Mouse (Mus musculus) adrenal gland, postnatal 14 days (tissue): ENCODE measurements around the gene Lrtm1. TPM values are rescaled to one million over a fixed set of nuclear protein-coding genes. Genes with fewer than 3 reads are reported as not detected.

Experiments used
- DNase-seq: peaks from one replicate; pipeline ENCODE4 v3.0.0; 2021; ENCODE audit warnings: mixed read lengths
- total RNA-seq: library from RNA; stranded (reverse); gene quantifications from 2 replicates; pipeline ENCODE4 v1.2.3, GENCODE M21; 2021

Gene Lrtm1
- total RNA-seq, 1 experiment from 2014 or later: 0.74 TPM

DNA sequence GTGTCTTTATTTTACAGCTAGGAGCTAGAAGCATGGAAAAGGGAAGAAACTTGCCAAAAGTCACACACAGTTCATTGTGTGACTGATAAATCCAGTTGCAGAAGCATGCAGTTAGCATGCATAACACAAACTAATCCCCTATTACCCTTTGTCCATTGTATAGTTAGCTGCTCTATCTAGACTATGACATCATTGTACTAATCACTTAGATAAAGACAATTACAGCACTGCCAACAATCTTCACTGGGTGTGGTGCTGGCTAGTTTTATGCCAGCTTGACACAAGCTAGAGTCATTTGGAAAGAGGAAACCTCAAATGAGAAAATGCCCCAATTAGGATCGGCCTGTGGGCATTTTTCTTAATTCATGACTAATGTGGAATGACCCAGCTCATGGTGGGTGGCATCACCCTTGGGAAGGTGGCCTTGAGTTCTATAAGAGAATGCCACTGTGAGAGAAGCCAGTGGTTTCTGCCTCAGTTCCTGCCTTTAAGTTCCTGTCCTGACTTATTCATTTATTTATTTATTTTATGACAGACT, 13.9 kb downstream of the Lrtm1 start:
- no peak for DNase-seq

DNA sequence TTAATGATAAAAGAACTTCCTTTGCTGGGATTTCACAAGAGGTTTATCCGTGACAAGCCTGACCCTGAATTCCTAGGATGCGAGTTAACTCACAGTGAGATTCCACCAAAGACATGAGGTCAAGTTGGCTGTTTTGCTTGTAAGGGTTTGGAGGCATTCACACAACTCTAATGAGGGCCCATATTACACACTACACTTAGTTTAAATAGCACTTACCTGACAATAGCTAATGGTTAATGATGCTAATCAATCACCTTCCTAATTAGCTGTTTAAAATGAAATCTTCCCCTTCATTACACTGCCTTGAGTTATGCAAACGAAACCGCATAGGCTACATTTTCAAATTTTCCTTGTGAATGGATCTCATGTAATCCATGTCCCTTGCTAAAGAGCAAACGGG, 20.2 kb downstream of the Lrtm1 start:
- DNase-seq: no peak

DNA sequence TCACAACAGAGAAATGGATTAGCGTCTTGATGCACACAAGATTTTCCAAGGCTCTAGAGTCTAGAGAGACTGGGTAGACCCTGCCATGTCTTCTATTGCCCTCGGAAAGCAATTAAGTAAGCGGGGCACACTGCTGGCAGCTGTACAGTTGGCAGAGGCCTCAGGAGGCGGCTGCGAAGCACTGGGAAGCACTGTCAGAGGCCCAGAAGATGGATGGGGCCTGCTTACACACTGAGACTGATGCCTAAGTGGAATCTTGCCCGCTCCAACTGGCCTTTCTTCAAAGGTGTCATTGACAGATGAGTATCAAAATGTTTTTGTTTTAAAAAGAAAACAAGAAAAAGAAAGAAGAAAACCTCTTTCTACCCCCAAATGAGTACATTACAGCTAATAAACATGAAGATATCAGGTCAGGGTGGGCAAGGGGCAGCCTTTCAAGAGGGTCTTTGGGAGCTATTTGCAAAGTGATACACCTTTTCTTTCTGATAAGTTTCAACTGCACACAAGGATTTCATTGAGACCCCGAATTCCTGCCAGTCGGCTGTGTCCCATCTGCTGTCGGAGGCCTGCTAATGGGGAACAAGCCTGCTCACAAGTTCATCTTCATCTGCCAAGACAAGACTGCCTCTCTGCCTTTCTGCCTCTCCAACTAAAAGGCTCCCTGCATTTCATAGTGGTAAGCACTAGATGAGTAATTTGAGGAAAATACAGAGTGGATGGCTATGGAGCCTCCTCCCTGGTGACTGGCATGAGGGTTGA, 22.8 kb downstream of the Lrtm1 start:
- peak; percentile 74 for DNase-seq

DNA sequence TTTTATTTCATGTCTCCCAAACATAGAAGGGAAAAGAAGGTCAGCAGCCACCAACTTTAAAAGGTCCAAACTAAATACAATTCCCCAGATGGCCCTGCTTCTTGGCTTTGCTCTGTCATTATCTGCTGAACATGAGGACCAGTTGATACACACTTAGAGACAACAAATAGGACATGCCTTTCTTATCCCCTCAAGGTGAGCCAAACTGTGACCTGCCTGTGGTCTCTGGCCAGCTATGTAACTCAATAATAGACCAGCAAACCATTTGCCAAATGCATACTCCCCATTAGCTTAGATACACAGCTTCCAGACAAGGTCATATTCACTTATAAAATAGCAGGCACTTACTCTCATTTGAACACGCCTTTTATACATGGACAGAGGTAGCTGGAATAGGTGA, 23.5 kb downstream of the Lrtm1 start:
- DNase-seq: no peak

DNA sequence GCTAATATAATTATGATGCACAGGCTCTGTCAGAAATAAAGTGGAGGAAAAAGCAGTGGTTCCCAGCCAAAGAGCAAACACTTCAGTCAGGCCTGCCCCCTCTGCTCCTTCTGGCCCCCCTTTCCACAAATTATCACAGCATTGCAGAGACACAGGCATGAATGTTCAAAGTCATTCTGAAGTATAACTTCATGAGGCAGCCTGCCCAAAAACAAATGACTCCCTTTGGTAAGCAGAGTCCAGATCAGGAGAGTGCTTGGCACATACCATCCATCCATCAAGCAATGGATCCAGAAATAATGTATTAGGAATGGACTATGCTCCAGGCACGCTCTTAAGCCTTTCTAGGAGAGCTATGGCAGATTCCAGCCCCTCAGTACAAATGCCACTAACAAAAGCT, 24.3 kb downstream of the Lrtm1 start:
- DNase-seq: no peak

DNA sequence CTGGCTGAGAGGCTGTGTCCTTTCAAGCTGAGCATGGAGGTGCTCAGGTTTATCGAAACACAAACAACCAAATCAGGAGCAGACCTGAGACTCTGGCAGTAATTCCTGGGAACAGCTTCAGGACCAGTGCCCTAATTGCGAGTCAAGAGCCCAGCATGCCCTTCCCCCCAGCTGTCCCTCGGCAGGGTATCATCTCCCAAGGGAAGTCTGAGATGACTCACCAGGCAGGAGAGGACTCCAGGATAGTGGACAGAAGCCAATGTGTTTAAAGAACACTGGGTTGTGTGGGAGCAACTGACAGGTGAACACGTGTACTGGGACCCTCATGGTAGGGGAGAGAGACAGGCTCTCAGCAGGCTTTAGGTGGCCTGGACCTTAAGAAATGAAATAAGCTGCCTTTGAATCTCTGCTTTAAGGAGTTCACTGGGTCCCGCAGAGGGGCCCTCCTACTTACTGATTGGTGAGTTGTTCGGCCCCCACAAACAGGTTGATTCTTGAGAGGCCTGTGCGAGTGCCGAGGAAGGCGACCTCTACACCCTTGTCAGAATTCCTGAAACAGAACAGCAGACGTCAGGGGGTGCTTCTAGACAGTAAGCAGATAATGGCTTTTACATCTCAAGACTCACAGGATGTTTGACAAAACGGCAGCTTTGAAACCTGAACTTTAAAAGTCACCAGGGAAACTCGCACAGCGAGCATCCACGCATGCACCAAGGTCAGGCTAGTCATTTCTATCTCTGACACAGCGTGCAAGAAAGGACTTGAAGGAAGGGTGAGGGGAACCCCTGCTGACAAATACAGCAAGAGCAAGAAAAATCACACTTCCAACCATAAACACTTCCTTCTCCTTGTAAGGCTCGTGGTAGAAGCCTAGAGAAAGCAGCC, 34.2 kb downstream of the Lrtm1 start:
- peak; percentile 57 for DNase-seq

DNA sequence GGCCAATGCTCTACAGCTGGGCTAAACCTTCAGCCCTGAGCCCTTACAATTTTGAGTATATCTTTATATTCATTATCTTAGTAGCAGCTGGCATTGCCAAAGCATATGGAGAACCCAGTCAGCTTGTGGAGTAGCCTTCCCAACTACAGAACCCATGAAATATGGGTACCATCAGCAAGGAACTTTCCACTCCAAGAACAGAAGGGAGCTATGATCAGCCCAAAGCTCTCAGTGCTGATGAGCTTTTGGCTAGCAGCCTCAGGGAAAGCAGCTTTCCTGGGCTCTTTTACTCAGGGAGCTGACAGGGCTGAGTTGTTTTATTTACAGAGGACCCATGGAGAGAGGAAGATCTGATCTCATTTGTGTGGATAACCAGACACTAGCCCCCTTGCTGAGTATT, 42.7 kb downstream of the Lrtm1 start:
- no peak for DNase-seq

DNA sequence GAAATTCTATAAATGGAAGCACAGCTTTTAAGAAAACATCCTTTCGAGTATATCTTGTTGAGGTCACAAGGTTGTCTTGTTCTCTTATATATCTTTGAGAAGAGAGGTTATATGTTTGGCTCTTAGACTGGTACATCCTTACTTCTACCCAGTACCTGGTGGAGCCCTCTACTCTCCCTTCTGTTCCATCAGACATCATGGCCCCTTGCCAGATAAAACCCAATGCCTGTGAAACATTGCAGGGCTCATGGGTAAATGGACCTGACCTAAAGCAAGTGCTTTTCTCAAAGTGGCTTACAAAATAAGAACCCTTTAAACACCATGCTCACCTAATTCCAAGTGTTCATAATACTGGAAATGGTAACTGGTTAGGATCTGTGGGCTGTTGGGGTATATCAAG, 43.5 kb downstream of the Lrtm1 start:
- DNase-seq: no peak

DNA sequence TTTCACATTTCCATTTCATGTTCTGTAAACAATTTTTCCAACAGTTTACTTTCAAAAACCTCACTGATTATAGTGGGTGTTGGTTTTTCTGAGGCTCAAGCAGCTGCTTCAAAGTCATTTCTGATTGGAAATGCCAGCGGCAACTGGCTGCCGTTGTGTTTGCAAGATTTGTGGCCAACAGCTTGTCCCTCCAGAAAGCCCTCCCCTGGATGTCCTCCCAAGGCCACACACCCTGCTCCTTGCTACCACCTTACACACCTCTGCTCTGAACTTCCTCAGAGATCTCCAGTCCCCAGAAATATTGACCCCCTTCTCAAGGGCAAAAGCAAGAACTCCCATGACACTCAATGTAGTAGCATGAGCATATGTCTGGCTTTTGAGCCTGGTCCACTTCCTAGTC, 44.7 kb downstream of the Lrtm1 start:
- DNase-seq: no peak

DNA sequence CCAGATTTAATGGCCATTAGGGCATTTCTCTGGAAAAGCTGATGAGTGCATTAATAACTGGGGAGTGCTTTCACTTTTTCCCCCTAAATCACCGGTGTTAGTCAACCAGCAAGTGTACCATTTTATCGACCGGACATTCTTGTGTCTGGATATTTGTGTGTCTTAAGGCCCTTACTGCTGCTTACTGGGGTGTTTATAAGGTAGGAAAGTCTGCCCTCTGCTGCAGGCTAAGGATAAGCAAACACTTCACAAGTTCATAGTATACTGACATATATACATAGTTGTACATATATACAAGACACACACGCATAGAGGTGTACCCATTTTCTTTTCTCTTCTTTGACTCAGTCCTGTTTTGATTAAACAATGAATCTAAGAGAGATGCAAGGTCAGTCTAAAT, 55.7 kb downstream of the Lrtm1 start:
- DNase-seq: no peak

DNA sequence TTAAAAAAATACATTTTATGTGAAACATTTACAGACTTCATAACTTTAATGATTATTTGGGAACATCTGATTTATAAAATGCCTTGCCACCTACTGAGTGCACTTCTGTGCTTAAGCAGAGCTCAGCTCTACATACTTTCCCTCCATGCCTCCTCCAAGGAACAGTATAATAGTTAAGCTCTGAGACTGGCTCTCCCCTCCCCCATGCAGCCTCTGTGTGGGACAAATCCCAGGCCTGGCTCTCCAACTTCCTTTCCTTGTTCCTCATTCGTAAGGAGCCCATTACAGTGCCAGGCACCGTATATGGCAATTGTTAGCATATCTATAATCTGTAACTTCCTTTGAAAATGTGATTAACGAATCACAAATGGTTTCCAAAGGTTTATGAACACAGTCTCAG, 59.4 kb downstream of the Lrtm1 start:
- DNase-seq: no peak

DNA sequence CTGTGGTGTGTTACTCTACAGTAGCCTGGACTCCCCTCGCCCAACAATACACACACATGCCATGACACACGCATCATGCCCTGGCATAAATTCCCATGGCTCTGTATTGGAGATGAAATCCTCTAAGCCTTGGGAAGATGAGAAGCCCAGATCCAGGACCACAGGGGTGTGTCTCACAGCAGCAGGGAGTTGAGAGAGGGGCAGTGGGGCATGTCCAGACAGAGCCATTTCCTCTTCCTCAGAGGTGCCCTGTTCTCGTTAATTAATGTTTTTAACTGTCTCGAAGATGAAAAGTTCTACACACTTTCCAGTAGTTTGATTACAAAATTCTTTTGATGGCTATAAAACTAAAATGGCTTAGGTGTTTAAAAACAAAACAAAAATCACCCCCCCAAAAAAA, 62.2 kb downstream of the Lrtm1 start:
- no peak for DNase-seq

DNA sequence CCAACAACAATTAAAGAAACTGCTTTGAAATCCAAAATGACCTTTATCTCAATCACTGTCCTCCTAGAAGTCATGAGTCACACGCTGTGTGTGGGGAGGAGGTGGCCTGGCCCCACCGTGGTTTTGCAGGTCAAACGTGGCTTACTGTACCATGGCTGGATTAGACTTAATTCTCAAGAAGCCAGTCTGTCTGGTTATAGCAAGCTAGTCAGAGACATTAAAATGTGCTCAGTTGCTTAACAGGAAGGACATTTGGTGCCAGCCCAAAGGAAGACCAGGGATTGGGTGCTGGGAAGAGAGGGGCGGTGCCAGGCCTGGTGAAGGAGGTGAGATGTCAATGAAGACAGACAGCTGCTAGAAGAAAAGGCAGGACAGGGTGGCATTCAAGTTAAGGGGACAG, 62.6 kb downstream of the Lrtm1 start:
- DNase-seq: peak; percentile 62

DNA sequence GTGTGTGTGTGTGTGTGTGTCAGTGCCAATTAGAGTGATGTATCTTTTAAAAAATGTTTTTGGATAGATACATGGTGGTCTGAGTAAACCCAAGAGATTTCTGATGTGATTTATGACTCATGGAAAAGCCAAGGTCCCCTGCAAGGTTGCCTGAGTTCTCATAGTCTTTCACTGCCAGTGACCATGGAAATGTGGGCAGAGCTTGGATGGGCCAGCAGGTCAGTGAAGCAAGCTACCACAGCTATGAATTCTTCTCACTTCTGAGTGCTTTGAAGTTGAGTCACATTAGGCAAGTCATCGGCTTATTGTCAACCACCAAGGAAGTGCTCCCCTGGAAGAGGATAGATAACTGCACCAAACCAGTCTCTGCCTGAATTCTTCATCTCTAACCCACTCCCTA, 64.2 kb downstream of the Lrtm1 start:
- peak; percentile 80 for DNase-seq
